Mouse (Mus musculus) C2C12 (cell line): ENCODE results near the gene Cacnb4.

Source experiments
- CEBPB ChIP-seq: IDR thresholded peaks from one replicate; pipeline ENCODE4 v1.6.1; 2011; ENCODE audit warnings: low read depth, mild to moderate bottlenecking, control low read depth, moderate library complexity
- CTCF ChIP-seq: IDR thresholded peaks from one replicate; pipeline ENCODE4 v1.5.1; 2011; ENCODE audit not compliant: control insufficient read depth, insufficient read depth, insufficient read length
- FOSL1 ChIP-seq: IDR thresholded peaks from one replicate; pipeline ENCODE4 v1.8.0; 2011; ENCODE audit warnings: mild to moderate bottlenecking, low read length; ENCODE audit not compliant: poor library complexity, insufficient read depth, severe bottlenecking
- MAX ChIP-seq: IDR thresholded peaks from one replicate; pipeline ENCODE4 v1.6.1; 2011; ENCODE audit warnings: mild to moderate bottlenecking, control low read depth
- MYOD1 ChIP-seq: IDR thresholded peaks from one replicate; pipeline ENCODE4 v1.6.1; 2011; ENCODE audit warnings: low read depth; ENCODE audit not compliant: control insufficient read depth, insufficient read length
- USF1 ChIP-seq: IDR thresholded peaks from one replicate; pipeline ENCODE4 v1.6.1; 2011; ENCODE audit warnings: low read depth, mild to moderate bottlenecking, control low read depth, moderate library complexity

- no peak for TF ChIP-seq CTCF
- TF ChIP-seq USF1 = no peak
- no peak for TF ChIP-seq FOSL1
- TF ChIP-seq CEBPB = no peak
- TF ChIP-seq MAX = no peak
- no peak for TF ChIP-seq MYOD1
These were observed 106.5 kb downstream of the Cacnb4 start for GRCm38 (mm10) chr2:52570171-52570570.
